Mouse (Mus musculus) liver, embryonic 16.5 days (tissue): Measurements from ENCODE around the gene Gm21988. TPM values are rescaled to one million over a fixed set of nuclear protein-coding genes. Genes with fewer than 3 reads are reported as not detected.

Experiments
- ATAC-seq: fragments of 200-750 bp; cut with Nextera tagmentation; 2 replicates; pipeline ENCODE4 v1.8.0; 2017; ENCODE audit warnings: low read depth, mild to moderate bottlenecking, moderate number of reproducible peaks, moderate library complexity
- H3K27ac ChIP-seq: fragments of 300-500 bp; sonication (generic); 2 replicates; pipeline ENCODE4 v1.5.1; 2014; ENCODE audit warnings: mild to moderate bottlenecking, low read length
- H3K27me3 ChIP-seq: fragments of 300-500 bp; sonication (generic); 2 replicates; pipeline ENCODE4 v1.6.1; 2014; ENCODE audit warnings: low read depth, low read length, mixed read lengths; ENCODE audit not compliant: control insufficient read depth, insufficient read depth
- H3K36me3 ChIP-seq: fragments of 300-500 bp; sonication (generic); 2 replicates; pipeline ENCODE4 v1.6.1; 2014; ENCODE audit warnings: mild to moderate bottlenecking; ENCODE audit not compliant: control insufficient read depth, insufficient read depth
- H3K4me1 ChIP-seq: fragments of 300-500 bp; sonication (generic); 2 replicates; pipeline ENCODE4 v1.6.1; 2014; ENCODE audit warnings: low read depth, low read length, mixed read lengths; ENCODE audit not compliant: control insufficient read depth
- H3K4me2 ChIP-seq: fragments of 300-500 bp; sonication (generic); 2 replicates; pipeline ENCODE4 v1.6.1; 2014; ENCODE audit warnings: low read depth, low read length, mixed read lengths
- H3K4me3 ChIP-seq: fragments of 300-500 bp; sonication (generic); 2 replicates; pipeline ENCODE4 v1.5.1; 2014; ENCODE audit warnings: low read depth, mild to moderate bottlenecking, low read length
- H3K9ac ChIP-seq: fragments of 300-500 bp; sonication (generic); 2 replicates; pipeline ENCODE4 v1.6.1; 2014; ENCODE audit warnings: low read depth, low read length
- H3K9me3 ChIP-seq: fragments of 300-500 bp; sonication (generic); replicated peaks from 2 replicates; pipeline ENCODE4 v1.6.1; 2016; ENCODE audit warnings: low read length; ENCODE audit not compliant: control insufficient read depth
- WGBS: fragments of 180-500 bp; shearing (Covaris S2); extraction: QIAGEN DNeasy Blood & Tissue Kit; methylation state at CpG from one replicate; pipeline ENCODE4 v1.1.7; 2014; ENCODE audit not compliant: insufficient replicate concordance; 5-methylcytosine and 5-hydroxymethylcytosine counted together
- microRNA counts: library from miRNA; unstranded; fragments of <30 nt; microRNA quantifications from one replicate; lab custom pipeline; 2016
- microRNA-seq: library from miRNA; unstranded; fragments of <30 nt; microRNA quantifications from one replicate; pipeline ENCODE4, GENCODE M21; 2016
- polyA plus RNA-seq: library from polyadenylated mRNA; unstranded; fragments of >200 nt; fragmentation: Nextera tagmentation; extraction: Ambion mirVana; gene quantifications from 2 replicates; pipeline ENCODE4 v1.2.1, GENCODE M21; 2015

The Gm21988 gene
- polyA plus RNA-seq, 1 experiment from 2014 or later: 4.3 TPM

DNA sequence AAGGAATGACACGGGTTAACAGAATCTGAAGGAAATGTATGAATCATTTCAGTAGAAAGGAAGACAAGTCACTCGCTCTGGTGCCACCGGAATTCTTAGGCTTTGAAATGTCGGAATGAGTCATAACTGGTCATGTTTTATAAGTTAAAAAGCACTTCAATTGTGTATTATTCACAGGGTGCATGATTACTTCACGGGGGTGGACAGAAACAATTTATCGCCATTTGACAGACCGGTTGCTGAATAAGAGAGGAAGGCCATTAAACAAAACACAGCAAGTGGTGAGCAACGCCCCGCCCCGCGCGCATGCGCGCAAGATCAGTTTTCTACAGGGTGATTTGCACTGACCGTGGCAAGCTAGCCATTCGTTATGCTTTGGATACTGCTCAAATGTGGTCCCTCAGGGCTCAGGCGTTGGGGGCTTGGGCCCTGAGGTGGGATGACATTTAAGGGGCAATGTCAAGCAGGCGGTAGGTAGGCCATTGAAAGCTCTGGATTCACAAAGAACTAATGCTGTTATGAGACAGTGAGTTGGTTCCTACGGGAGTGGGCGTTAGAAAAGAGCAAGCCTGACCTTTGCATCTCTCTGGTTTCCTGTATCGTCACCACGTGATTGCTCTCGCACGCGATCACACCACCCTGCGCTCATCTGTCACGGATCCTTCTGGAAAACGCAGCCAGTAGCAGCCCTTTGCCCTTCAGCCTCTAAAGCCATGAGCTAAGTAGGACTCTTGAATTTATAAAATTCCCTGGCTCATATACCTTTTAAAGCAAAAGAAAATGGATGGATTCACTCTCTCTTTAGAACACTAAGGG, 50.1 kb downstream of the Gm21988 start:
- Histone ChIP-seq H3K9me3 (no peaks in the 10 kb centered on the region), H3K27ac (no peak overlapping the region), H3K9ac (no peak overlapping the region), H3K4me1 (no peaks in the 10 kb centered on the region), H3K36me3 (no peaks in the 10 kb centered on the region), H3K27me3 (no peaks in the 10 kb centered on the region), H3K4me2 (no peak overlapping the region), H3K4me3 (no peak overlapping the region)
- ATAC-seq: no peak
- WGBS: 78% methylated on average over 28 of the region's 28 CpGs

MicroRNAs within 50 kb of the gene (microRNA counts, 519-probe panel; counts per million panel counts)
- microRNA mmu-miR-195 (lab: Ali Mortazavi, UCI): 60.7 counts per million
- 2,254 counts per million, percentile 43 among the panel's probes with 10 or more counts for microRNA mmu-miR-497 (lab: Ali Mortazavi, UCI)

Small RNA genes lying within 50 kb of the gene (microRNA-seq; reads per million reads assigned to microRNA genes)
- gene Mir195a (302 reads per million, percentile 65 among the genes with 10 or more reads in this experiment), gene Mir497 (not detected), gene Mir497b (not detected)

Other genes starting within 250 kb of the Gm21988 start
- gene Gabarap, start 248.7 kb downstream of the Gm21988 start, polyA plus RNA-seq: 255 and 280 TPM in 2 replicates
- gene Phf23, start 244.1 kb downstream of the Gm21988 start, polyA plus RNA-seq: 17.5 and 18.2 TPM in 2 replicates
- 4.4 and 5.1 TPM in 2 replicates for gene Dvl2, start 239.2 kb downstream of the Gm21988 start, polyA plus RNA-seq
- gene Acadvl, start 224.4 kb downstream of the Gm21988 start, polyA plus RNA-seq: 127 and 138 TPM in 2 replicates
- 0.40 and 0.53 TPM in 2 replicates for gene Dlg4, start 222.9 kb downstream of the Gm21988 start, polyA plus RNA-seq
- 5.0 and 6.0 TPM in 2 replicates for gene Asgr1, start 185.7 kb downstream of the Gm21988 start, polyA plus RNA-seq
- 12.9 and 13.1 TPM in 2 replicates for gene Asgr2, start 147.2 kb downstream of the Gm21988 start, polyA plus RNA-seq
- 2.5 and 3.0 TPM in 2 replicates for gene Mgl2, start 109.5 kb downstream of the Gm21988 start, polyA plus RNA-seq
- 0.63 and 0.64 TPM in 2 replicates for gene Clec10a, start 83.6 kb downstream of the Gm21988 start, polyA plus RNA-seq
- 1.1 and 1.3 TPM in 2 replicates for gene Slc16a11, start 27.1 kb downstream of the Gm21988 start, polyA plus RNA-seq
- 2.6 and 4.3 TPM in 2 replicates for gene Slc16a13, start 18.8 kb downstream of the Gm21988 start, polyA plus RNA-seq
- gene Bcl6b, start 10.0 kb downstream of the Gm21988 start, polyA plus RNA-seq: 2.1 and 2.3 TPM in 2 replicates
- gene 0610010K14Rik, start 1.9 kb downstream of the Gm21988 start, polyA plus RNA-seq: 53.9 and 54.5 TPM in 2 replicates
- gene Rnasek, start within 50 bp of the Gm21988 start, polyA plus RNA-seq: 146 and 159 TPM in 2 replicates
- gene Alox12, start 15.5 kb upstream of the Gm21988 start, polyA plus RNA-seq: 13.0 and 14.8 TPM in 2 replicates
- gene Alox12e, start 82.8 kb upstream of the Gm21988 start, polyA plus RNA-seq: 0.11 TPM in 1 of 2 replicates, not detected in the other
- 1.7 and 2.0 TPM in 2 replicates for gene Alox15, start 112.2 kb upstream of the Gm21988 start, polyA plus RNA-seq
- gene Pelp1, start 170.2 kb upstream of the Gm21988 start, polyA plus RNA-seq: 11.1 and 13.1 TPM in 2 replicates
- gene Arrb2, start 192.8 kb upstream of the Gm21988 start, polyA plus RNA-seq: 15.0 and 15.8 TPM in 2 replicates
- 12.8 and 13.7 TPM in 2 replicates for gene Med11, start 212.1 kb upstream of the Gm21988 start, polyA plus RNA-seq
- 0.42 and 0.87 TPM in 2 replicates for gene Zmynd15, start 219.6 kb upstream of the Gm21988 start, polyA plus RNA-seq
- gene Cxcl16, start 220.2 kb upstream of the Gm21988 start, polyA plus RNA-seq: 2.6 and 3.0 TPM in 2 replicates